Mouse (Mus musculus) gastrocnemius, adult 18-20 months (tissue): ENCODE results near the gene Bex3. TPM values are rescaled to one million over a fixed set of nuclear protein-coding genes. Genes with fewer than 3 reads are reported as not detected.
"Not testable (repeated sequence)": the region's sequence is repeated elsewhere in the genome, so short reads cannot be mapped to it uniquely, and the experiment has no call there.

Experiments used
- DNase-seq: peaks from one replicate; pipeline ENCODE4 v3.0.0; 2021; ENCODE audit warnings: low spot score
- long read RNA-seq, 2 experiments: library from polyadenylated mRNA; stranded (forward); transcript quantifications; one replicate each; pipeline ENCODE4 v2.0.0; 2021
- total RNA-seq, 2 experiments: library from RNA; stranded (reverse); gene quantifications; 2 replicates each; pipeline ENCODE4 v1.2.3; 2021

Bex3 gene
- total RNA-seq = 1 to 10 TPM; 2.1 to 2.6 TPM
- long read RNA-seq, experiment 1, partial matches to known transcripts = 0 of 3 reads
- long read RNA-seq, experiment 1, other reads (novel, unspliced or antisense) = 1 of 3 reads
- long read RNA-seq, experiment 2, partial matches to known transcripts = 0 of 2 reads
- long read RNA-seq, experiment 2, other reads (novel, unspliced or antisense) = 1 of 2 reads

- DNase-seq = not testable (repeated sequence)
Measured at GRCm38 (mm10) chrX:136269743-136270392, at the start of gene Bex3. Gene Bex3, plus strand, starts transcription at chrX:136270253.

- peak; percentile 29 for DNase-seq
Measured at GRCm38 (mm10) chrX:136223714-136224113, 46.3 kb upstream of the Bex3 start.

GRCm38 (mm10) chrX:136227768-136228167 lies 42.3 kb upstream of the Bex3 start:
- DNase-seq = no peak

DNA sequence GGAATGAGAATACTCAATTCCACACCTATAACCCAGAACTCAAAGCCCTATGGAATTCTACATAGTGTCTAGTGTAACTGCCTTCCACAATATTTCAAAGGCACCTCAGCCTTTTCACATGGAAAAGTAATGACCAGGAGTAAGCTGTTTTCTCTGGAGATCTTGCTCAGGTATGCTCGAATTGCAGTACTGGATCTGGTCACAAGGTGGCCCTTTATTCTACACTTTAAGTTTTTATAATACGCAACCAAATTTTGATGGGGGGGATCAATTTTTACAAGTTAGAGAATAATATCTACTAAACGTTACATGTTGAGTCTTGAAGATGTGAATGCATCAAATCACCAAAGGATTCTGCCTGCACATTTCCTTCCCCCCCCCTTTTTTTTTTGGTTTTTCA lies 31.9 kb upstream of the Bex3 start:
- peak; percentile 16 for DNase-seq

GRCm38 (mm10) chrX:136243181-136243580 lies 26.9 kb upstream of the Bex3 start:
- DNase-seq = no peak

DNA sequence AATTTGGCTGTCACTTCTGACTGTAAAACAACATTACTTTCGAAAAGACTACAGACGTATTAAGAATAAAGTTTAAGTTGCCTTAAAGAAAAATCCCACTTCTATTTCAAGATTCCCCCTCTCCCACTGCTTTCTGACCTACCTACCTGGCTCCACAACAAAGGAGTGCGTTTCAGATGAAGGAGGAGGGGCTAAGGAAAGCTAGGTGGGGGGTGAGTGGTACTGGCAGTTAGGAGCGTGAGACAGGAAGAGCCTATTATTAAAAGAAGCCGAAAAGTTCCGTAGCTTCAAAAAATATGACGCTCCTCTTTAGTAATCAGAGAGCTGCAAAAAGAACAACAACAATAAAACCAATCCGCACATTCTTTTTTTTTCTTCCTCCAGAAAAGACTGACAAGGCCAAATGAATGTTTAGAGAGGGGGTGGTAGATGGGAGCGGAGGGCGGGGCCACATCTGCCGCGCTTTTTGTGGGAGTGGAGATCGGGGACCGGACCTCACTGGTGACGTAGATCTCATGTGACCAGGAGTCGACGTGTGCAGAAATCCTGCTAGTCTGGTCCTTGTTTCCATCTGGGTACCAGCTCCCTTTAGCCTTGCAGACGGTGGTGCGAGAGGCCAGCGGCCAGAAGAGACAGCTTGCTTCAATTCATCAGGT lies 25.4 kb upstream of the Bex3 start, which contains the start of gene Tceal9:
Tceal9 (plus strand) TSS at position 506 of the 656 bp plus-strand sequence.
- peak; percentile 55 for DNase-seq

- no peak for DNase-seq
Measured at GRCm38 (mm10) chrX:136245521-136246071, 24.5 kb upstream of the Bex3 start.

DNA sequence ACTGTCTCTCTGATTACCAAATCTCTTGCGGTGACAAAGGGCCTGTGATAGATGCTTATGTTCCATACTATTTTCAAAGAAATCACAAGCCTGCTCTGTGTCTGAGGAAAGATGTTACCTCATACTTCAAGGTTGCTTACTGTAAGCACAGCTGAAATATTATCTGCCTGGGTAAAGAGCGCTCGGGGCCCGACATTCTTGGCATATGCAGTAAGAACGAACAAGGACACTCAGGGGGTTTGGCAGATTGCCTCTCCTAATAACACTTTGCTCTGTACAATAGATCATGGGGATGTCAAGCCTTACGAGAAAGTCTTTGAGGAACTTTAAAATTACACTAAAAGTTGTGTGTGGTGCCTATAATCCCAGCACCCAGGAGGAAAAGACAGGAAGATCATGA lies 21.2 kb upstream of the Bex3 start:
- no peak for DNase-seq

DNA sequence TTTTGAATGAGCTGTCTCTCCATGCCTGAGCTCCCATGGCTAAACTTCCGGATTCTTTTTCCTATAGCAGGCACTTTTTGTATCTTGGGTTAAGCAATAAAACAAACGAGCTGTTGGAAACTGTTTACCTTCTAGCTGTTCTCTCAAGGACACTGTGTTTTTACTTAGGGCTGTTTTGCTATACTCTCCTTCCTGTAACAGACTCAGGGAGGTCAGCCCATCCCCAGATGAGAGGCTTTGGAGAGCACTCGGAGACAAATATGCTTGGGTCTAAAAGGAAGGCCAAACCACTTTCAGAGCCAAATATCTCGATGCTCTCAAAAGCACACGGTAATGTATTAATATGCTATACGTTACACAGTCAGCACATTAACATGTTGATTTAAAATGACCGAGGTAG lies 20.4 kb upstream of the Bex3 start:
- no peak for DNase-seq

- no peak for DNase-seq
Measured at GRCm38 (mm10) chrX:136252023-136252729, 17.9 kb upstream of the Bex3 start.

- no peak for DNase-seq
Measured at GRCm38 (mm10) chrX:136267720-136268119, 2.3 kb upstream of the Bex3 start.

- DNase-seq = no peak
Measured at GRCm38 (mm10) chrX:136268173-136268572, 1.9 kb upstream of the Bex3 start.

- not testable (repeated sequence) for DNase-seq
Measured at GRCm38 (mm10) chrX:136270393-136271111, 499 bp downstream of the Bex3 start.

- DNase-seq = no peak
Measured at GRCm38 (mm10) chrX:136274542-136274941, 4.5 kb downstream of the Bex3 start.

GRCm38 (mm10) chrX:136275386-136275785 lies 5.3 kb downstream of the Bex3 start:
- DNase-seq = no peak

GRCm38 (mm10) chrX:136277577-136277976 lies 7.5 kb downstream of the Bex3 start:
- DNase-seq = no peak

GRCm38 (mm10) chrX:136278401-136278800 lies 8.3 kb downstream of the Bex3 start:
- no peak for DNase-seq

DNA sequence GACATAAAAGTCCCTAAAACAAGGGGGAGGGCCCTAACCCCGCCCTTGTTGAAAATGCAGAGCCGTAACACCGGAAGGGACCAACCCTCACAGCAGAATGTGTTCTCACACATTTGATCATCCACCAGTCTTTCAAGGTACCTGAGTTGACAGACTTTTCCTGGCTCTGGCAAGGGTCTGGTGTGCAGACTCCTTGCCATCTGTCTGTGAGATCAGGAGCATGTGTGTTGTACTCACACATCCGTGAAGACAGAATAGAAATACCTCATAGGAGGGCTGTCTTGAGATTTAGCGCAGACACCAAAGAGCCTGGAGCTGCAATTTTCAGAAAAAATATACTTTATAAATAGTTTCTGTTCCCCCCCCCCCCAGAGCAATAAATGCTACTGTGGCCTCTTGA lies 9.4 kb downstream of the Bex3 start:
- no peak for DNase-seq

GRCm38 (mm10) chrX:136290817-136291281 lies 20.8 kb downstream of the Bex3 start:
- no peak for DNase-seq

- DNase-seq = peak; percentile 1
Measured at GRCm38 (mm10) chrX:136304295-136304694, 34.2 kb downstream of the Bex3 start.

DNA sequence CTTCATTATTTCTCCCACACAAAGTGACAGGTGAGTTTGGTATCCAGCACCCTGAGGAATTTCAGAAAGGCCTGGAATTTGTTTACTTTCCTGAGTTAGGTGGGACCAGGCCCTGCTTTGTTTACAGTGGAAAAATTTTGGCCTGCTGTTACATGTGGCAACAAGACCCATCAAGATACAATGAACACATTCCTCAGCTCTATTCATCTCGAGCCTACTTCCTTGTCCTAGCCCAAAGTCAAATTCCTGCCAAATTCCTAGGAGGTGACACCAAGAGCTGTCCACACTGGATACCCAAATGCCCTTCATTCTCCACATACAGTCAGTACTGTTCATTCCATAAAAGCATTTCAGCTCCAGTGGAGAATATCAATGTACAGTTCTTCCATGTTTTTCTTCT lies 36.1 kb downstream of the Bex3 start:
- DNase-seq = no peak
